Mouse (Mus musculus) cerebellum, postnatal 10 days (tissue): Measurements from ENCODE around the gene Ric8a.
"Not testable (repeated sequence)": the region's sequence is repeated elsewhere in the genome, so short reads cannot be mapped to it uniquely, and the experiment has no call there.

Source experiments
- DNase-seq, 2 experiments: peaks; one replicate each; pipeline ENCODE4 v3.0.0; 2021; ENCODE audit warnings: mixed read lengths in 2 of 2

The Ric8a gene

DNA sequence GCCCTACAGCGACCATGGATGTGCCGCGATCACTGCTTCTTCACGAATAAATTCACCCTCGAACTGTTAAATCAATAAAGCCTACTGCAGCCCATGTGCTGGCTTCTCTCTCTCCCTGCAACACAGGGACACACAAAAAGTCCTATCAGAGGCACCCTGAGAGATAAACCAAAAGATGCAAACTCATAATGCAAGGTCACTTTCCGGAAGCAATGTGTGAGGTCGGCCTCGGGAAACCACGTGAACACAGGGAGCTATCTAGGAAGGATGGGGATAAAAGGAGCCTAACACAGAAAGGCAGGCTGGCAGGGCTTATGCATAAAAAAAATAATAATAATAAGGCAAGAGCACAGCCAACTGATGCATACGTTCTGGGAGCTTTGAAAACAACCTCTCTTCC is 10.1 kb upstream of the Ric8a start:
- DNase-seq: no peak

DNA sequence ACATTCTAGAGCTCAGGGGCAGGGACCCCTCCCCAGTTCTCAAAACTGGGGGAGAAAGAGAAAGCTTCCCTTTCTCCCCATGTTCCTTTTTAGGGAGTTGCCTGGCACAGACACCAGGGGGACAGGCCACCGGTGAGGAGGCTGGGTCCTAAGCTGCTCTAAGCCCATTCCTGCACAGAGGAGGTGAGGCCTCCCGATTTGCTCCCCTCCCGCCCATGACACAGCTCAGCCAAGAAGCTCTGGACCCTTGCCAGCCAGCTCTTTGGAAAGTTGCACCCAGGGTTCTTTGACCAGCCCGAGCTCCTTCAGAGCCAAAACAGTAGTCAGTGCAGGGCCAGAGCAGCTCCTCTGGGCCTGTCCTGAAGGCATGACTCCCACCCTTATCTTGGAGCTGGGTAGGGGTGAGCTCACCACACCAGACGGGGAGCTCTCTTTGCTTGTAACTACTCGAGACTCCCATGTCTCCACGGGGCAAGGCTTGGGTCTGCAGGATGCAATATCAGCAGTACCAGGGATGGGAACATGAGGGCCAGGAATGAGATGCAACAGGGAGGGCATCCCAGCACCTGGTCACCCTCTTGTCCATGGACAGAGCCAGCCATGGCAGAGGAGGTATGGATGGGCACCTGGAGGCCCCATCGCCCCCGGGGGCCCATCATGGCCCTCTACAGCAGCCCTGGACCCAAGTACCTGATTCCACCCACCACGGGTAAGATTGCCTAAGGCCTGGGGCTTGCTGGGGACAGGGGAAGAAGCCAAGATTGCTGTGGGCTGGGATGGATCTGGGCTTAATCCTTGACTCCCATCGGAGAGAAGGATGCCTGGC is 8.8 kb upstream of the Ric8a start, which contains the start of gene Odf3:
Gene Odf3 (plus strand): TSS at position 51 of the 826 bp plus-strand sequence.
- peak; percentile 43 to 54 for DNase-seq

DNA sequence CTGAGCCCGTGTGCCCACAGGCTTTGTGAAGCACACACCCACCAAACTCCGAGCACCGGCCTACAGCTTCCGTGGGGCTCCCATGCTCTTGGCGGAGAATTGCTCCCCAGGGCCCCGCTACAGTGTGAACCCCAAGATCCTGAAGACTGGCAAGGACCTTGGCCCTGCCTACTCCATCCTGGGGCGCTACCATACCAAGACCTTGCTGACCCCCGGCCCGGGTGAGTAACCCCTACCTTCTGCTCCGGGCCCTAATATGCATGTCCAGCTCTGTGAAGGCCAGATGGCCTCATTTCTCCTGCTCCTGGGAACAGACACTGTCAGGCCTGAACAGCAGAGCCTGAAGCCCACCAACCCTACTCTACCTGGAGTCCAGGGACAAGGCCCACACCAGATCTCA is 8.2 kb upstream of the Ric8a start:
- DNase-seq: no peak

DNA sequence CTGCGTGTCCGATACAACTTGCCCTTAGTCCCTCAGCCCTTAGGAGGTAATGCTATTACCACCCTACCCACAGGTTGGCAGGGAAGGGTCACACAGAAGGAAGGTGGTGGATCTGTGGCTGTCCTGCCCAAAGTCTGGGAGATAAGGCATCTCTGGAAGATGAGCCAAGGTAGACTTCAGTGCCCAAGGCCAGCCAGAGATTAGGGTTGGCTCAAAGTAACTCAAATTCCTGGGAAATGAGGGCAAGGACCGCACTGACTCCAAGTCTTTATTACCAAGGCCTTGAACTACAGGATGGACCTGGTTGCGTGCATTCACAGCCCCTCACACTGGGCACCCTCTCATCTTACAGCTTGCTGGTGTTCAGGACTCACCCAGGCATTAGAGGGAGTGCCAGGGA is 4.8 kb upstream of the Ric8a start:
- no peak for DNase-seq

DNA sequence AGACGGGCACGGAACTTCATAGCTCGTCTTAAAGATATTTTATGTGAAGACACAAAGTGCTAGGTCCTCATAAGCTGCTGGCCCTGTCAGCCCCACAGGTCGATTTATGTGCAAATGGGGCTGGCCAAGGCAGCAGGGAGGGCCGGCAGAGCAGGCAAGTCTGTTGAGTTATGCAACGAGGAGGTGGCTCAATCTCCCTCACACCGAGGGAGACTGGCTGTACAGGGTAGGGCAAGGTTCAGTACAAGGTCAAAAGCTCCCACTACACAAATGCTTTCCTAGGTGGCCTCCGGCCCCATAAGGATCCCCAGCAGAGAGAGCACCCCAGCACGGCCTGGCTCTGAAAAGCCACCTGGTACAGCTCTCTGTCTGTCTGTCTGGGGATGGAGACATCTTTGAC is 3.4 kb upstream of the Ric8a start:
- no peak for DNase-seq

DNA sequence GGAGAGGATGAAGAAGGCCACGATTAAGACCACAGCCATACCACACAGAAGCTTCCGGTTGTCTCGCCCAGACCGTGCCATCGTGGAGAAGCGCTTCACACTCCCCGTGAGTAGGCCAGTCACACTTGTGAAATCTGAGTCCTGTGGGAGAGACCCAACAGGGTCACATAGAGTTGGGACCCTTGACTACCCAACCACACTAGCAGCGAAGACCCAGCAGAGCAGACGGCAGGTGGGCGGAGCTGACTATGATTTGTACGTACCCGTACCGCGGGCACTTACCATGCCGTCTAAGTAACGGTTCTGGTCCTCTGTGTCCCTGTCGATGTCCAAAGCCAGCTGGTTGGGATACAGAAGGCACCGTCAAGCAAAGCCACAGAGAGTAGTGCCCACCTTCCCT is 2.3 kb upstream of the Ric8a start:
- DNase-seq: no peak

DNA sequence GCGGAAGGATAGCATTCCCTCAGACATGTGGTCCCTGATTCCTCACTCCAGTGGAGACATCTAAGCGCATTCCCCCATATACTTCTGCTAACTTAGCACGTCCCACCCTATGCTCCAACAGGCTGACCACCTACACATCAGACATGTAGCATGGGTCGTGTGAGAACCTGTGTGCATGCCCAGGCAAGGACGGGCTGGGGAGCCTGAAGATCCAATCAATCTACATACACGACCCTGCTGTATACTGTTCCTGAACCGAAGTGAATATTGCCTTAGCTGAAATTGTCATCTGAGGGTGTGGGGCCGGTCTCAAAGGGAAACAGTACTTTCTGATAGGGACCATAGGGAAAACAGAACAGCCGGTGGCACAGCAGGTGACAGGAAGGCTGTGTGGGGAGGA is 1.6 kb upstream of the Ric8a start:
- no peak for DNase-seq

DNA sequence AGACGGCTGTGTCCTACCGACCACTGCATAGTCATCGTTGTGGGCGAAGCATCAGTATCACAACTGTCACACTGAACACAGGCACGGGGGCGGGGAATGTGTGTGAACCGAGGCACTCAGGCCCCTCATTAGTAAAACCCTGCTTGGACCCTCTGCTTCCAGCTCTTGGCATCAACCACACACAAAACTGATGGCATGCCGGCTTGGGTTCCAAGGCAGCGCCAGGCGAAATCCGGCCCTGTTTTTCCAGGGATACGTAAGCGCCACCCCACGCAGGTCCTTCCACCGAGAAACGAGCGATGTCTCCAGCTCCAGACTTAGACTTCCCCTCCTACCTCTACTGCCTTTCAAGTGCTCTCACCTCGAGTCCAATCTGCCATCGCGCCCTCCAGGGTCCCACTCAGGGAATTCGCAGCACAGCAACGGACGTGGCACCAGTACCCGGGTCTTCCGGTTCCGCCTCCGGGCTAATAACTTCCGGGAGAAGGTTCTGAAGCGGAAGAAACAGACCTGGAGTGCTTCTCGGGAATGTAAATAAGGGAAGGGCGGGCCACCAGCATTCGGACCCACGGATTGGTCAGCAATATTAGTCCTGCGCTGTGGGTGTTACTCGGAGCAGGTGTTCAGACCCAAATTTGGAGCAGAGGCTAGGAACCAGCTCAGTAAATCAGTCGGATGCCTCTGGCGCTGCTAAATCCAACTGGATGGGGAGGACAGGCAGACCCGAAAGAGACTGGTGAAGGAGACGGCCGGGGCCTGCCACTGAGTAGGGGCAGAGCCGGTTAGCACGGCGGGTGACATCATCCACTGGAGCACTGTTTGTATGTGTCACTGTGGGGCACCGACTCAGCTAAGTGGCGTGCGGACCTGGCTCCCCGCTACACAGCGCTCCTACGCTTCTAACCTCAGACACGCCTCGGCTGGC is 635 bp upstream of the Ric8a start, which contains the start of gene Gm45785:
Gene Gm45785 (minus strand): TSS at position 472 of the 925 bp plus-strand sequence.
- DNase-seq: peak; percentile 87 to 89

DNA sequence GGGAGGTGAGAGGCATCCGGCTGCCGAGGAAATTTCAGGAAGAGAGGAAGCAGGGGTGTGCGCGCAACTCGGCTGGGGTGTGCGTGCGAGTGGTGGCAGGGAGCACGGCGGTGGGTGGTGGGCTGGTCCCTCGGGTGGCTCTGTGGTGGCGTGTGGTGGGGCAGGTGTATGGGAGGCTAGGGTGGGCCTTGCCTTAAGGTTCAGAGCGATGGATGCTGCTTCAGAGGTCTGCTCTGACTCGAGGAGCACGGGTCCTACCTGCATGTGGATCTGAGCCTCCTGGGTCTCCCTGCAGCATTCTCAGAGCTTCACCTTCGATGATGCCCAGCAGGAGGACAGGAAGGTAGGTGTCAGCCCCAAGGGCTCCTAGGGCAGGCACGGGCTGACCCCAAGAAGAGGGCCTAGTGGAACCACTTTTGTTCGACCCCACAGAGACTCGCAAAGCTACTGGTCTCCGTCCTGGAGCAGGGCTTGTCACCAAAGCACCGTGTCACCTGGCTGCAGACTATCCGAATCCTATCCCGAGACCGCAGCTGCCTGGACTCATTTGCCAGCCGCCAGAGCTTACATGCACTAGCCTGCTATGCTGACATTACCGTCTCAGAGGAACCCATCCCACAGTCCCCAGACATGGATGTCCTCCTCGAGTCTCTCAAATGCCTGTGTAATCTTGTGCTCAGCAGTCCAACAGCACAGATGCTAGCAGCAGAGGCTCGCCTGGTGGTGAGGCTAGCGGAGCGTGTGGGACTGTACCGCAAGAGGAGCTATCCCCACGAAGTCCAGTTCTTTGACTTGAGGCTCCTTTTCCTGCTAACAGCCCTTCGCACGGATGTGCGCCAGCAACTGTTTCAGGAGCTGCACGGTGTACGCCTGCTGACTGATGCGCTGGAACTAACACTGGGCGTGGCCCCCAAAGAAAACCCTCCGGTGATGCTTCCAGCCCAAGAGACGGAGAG is 1.1 kb downstream of the Ric8a start, which contains the start of gene Bet1l:
Gene Bet1l (minus strand): TSS at position 28 of the 956 bp plus-strand sequence.
- DNase-seq: peak; percentile 36 to 52

DNA sequence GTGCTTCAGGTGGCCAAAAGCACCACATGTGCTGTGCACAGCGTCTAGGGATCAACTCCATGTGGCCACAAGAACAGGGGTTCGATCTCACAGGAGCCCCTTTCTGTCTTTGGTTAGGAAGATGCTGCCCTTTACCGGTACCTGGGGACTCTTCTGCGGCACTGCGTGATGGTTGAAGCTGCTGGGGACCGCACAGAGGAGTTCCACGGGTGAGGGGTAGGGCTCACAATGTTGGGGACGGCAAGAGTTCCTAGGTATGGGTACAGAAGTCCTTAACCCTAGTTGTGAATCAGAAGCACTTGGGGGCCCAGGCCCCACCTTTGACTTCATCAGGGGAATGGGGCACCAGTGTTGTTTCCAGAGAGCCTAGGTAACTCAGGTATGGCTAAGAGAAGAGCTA is 2.0 kb downstream of the Ric8a start:
- DNase-seq: no peak

DNA sequence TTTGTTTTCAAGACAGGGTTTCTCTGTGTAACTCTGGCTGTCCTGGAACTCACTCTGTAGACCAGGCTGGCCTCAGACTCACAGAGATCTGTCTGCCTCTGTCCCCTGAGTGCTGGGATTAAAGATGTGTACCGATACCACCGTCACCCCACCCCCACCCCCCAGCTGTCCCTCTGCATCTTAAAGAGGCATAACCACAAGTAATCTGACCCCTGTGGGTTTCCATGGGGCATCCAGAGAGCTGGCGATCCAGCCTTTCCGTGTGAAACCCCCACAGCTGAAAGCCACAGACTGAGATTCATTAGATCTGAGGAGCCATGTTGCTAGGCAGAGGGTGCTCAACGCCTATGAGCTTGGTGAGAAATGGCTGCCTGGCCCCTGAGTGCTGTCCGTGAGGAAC is 3.2 kb downstream of the Ric8a start:
- no peak for DNase-seq

DNA sequence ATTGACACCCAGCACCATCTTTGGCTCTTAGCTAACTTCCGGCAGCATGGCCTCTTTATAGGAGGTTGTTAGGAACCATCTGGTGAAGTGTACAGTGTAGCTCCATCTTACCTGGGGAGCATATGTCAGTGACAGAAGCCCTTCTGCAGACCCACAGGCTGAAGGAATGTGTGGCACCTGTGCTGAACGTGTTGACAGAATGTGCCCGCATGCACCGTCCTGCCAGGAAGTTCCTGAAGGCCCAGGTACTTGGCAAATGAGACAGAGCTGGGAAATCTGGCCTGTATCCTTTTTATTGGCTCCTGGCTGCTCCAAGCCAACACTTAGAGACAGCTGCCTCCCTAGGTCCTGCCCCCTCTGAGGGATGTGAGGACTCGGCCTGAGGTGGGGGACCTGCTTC is 4.0 kb downstream of the Ric8a start:
- DNase-seq: no peak

DNA sequence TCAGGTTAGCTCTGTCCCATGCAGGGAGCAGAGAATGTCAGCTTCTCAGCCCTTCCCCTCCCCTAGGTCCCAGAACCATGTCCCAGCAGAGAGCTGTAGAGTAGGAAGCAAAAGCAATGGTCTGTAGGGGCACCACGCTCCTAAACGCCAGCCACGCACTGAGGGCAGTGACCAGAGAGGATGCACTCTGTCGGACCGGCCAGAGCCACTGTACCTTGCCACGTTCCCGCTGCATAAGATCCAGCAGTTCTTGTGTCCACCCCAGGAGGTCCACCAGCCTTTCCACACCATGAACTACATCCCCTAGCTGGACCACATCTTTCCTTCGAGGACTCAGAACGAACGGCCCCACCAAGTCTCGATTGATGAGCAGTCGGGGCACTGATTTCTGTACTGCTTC is 8.0 kb downstream of the Ric8a start:
- DNase-seq: peak in 1 of 2 experiments; percentile 17

DNA sequence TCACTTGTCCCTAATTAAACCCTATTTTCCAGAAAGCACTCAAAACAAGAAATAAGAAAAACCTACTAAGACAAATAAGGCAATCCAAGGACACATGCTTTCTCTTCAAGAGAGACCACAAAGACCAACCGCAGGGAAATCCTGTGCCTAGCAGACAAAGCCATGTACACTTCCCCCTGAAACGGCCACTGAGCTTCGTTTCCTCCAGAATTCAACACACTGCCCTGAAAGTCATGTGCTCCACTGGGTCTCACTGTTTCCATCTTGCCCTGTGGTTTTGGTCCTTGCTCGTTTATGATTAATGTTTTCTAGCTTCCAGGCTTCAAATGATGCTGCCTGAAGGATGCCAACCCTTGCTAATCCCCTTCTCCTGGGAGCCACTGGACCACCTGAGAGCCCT is 17.5 kb downstream of the Ric8a start:
- DNase-seq: no peak

DNA sequence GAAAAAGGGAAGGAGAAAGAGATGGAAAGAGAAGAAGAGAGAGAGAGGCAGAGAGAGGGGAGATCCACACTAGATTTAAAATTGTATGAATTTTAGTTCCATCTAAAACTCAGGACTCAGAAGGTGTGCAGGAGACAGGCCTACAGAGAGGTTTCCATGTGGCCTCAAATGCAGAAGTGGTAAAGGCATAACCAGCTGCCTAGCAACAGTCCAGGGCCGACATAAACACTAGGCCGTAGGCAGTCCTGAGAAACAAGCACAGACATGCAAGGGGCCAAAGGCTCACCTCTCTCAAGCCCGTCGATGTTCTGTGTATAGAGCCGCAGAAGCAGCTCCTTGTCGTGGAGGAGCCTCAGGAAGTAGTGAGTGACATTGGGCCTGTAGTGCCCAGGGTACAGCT is 20.6 kb downstream of the Ric8a start:
- no peak for DNase-seq

DNA sequence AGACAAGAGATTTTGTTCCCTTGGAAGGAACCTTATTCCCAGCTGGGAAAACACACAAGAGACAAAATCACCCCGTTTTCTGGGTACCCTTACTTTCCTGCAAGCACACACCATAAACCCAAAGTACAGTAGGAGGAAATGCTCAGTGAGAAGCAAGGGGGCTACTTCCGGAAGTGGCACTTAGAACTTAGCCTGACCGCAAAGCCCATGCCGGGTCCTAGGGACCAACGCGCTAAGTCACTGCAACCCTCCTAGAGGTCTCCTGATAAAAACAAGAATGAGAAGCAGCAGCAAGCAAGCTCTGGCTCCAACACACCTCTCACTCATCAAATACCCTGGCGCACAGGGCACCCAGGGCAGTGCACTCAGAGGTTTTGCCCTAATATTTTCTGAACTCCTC is 22.6 kb downstream of the Ric8a start:
- DNase-seq: no peak

DNA sequence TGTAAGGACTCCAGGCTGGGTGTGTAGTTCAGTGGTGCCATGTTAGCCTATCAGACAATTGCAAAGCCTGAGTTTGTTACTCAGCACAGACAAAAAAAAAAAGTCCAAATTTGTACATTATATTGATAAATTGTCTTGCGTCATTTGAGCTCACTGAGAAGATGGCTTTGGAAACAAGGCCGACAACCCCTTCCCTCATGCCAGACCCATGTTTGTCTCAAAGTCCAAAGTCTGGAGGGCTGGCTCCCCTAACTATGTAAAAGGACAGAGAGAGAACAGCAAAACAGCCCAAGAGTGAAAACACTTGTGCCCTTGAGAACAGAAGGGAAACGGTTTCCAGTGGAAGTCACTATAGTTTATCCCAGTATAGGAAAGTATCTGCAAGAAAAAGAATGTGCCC is 23.7 kb downstream of the Ric8a start:
- no peak for DNase-seq

DNA sequence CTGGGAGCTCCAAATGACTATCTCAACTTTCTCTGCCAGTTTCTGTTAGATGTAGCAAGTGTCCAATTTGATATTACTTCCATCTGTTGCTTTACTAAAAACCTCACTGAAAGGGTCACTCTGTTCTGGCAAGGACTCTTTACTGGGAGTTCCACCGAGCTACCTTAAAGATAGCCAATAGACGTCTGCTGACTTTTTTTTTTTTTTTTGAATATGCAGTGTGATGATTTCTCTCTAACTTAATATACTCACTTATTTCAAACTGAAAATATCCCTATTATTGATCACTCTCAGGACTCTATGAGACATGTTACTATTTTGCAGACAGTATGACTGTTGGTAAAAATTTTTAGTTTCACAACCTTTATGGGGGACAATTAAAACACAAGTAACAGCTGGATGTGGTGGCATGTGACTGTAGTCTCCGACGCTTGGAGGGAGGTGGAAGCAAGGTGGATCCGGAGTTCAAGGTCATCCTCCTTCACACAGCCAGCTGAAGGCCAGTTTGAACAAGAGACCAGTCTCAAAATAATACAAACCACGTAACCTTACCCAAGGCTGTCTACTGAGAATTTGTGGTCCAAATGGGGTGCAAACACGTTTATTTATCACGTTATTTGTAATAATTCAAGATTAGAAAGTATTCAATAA is 24.2 kb downstream of the Ric8a start:
- DNase-seq: no peak

DNA sequence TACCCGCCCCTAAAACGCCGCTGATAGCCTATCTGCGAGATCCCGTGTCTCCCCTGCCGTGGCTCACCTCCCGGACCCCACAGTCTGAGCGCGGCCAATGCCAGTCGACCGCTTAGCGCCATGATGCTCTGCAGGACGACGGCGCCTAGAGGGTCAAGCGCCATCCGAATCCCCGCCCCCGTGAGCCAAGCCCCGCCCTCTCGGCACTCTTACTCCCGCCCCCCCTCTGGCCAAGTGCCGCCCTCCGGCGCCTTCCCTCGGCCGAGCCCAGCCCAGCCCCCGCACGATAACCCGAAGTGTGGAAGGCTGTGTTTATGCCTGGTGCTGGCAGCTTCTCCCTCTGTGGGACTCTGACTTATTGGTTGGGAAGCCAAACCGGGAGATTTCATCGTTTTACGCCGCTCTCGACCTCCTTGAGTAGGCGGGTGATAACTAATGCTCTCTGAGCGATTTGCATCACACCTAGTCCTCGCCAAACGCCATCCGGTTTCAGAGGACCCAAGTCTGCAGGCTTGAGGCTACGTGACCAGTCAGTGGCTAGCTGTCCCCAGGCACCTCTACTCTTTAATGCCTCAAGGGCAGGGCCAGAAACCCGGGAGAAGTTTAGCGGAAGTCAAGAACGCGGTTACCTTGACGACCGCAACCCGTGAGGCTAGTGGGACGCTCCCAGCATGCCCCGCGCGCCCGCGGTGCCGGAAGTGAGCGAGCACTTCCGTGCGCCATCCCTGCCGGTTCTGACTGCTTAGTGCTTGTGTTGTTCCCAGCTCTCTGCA is 25.1 kb downstream of the Ric8a start, which contains the start of the genes Psmd13 and Sirt3:
Gene Psmd13 (plus strand): TSS at position 273 of the 773 bp plus-strand sequence.
Gene Sirt3 (minus strand): TSS at position 614 of the 773 bp plus-strand sequence.
- DNase-seq: peak; percentile 98 to 99

DNA sequence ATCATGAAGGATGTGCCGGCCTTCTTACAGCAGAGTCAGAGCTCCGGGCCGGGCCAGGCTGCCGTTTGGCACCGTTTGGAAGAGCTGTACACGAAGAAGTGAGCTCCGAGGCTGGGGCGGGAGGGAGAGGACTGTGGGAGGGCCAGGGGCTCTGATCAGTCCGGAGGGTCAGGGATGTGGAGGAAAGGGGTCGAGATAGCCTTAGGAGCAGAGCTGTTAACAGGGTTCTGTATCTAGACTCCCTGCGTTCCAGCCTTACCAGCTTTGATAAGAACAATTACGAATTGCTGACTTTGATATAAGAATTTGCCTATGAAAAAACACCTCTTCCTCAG is 25.7 kb downstream of the Ric8a start:
- no peak for DNase-seq

DNA sequence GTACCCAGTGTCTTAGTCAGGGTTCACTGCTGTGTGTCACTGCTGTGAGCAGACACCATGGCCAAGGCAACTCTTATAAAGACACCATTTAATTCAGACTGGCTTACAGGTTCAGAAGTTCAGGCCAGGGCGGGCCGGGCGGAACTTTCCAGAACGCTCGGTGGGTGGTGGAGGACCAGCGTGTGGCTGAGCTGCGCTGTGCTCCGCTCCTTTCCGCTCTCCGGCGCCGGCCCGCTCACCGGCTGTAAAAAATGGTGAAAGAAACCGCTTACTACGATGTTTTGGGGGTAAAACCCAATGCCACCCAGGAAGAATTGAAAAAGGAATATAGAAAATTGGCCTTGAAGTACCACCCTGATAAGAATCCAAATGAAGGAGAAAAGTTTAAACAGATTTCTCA is 33.9 kb downstream of the Ric8a start:
- DNase-seq: not testable (repeated sequence)
